Mouse (Mus musculus) MEL (cell line): ENCODE data around the gene Zfp513. TPM values are rescaled to one million over a fixed set of nuclear protein-coding genes. Genes with fewer than 3 reads are reported as not detected.
A peak's percentile ranks its signal among the peaks of the same experiment; 100 is the strongest.

Experiments
- DNase-seq: peaks from one replicate; pipeline ENCODE4 v3.0.0; 2011; ENCODE audit warnings: low read depth, low spot score
- H3K27ac ChIP-seq: 2 replicates; pipeline ENCODE4 v1.5.1; 2012; ENCODE audit warnings: low read depth, mild to moderate bottlenecking, control low read depth, low read length, moderate library complexity; ENCODE audit not compliant: control insufficient read depth
- H3K27me3 ChIP-seq, 2 experiments: fragments of 150-350 bp in 1 of 2; sonication (generic) in 1 of 2; 2 replicates each; pipeline ENCODE4 v1.6.1; 2012; ENCODE audit warnings: low read length in 2 of 2, mild to moderate bottlenecking in 2 of 2, improper control_type of control experiment in 1 of 2, moderate library complexity in 1 of 2; ENCODE audit not compliant: insufficient read depth in 2 of 2, control insufficient read depth in 1 of 2
- H3K36me3 ChIP-seq, 2 experiments: 2 replicates each; pipeline ENCODE4 v1.6.1; 2012 to 2014; ENCODE audit warnings: low read length in 2 of 2, improper control_type of control experiment in 1 of 2, inconsistent platforms in 1 of 2, mild to moderate bottlenecking in 1 of 2; ENCODE audit not compliant: insufficient read depth in 2 of 2, control insufficient read depth in 1 of 2
- H3K4me1 ChIP-seq, 2 experiments: fragments of 150-350 bp in 1 of 2; sonication (generic) in 1 of 2; 2 replicates each; pipeline ENCODE4 v1.6.1; 2012; ENCODE audit warnings: low read length in 2 of 2, improper control_type of control experiment in 1 of 2, mild to moderate bottlenecking in 1 of 2; ENCODE audit not compliant: insufficient read depth in 2 of 2, control insufficient read depth in 1 of 2
- H3K4me3 ChIP-seq, 2 experiments: fragments of 150-350 bp in 1 of 2; sonication (generic) in 1 of 2; 2 replicates each; pipeline ENCODE4 v1.5.1; 2012; ENCODE audit warnings: low read depth in 2 of 2, low read length in 2 of 2, mild to moderate bottlenecking in 2 of 2, moderate library complexity in 2 of 2, control low read depth in 1 of 2, improper control_type of control experiment in 1 of 2; ENCODE audit not compliant: control insufficient read depth in 1 of 2, insufficient read depth in 1 of 2
- H3K79me2 ChIP-seq: 2 replicates; pipeline ENCODE4 v1.6.1; 2012; ENCODE audit warnings: mild to moderate bottlenecking, low read length, moderate library complexity; ENCODE audit not compliant: control insufficient read depth, poor library complexity, insufficient read depth
- H3K9ac ChIP-seq: 2 replicates; pipeline ENCODE4 v1.6.1; 2012; ENCODE audit warnings: low read depth, mild to moderate bottlenecking, control low read depth, low read length, moderate library complexity; ENCODE audit not compliant: control insufficient read depth, poor library complexity, severe bottlenecking
- H3K9me3 ChIP-seq: fragments of 150-350 bp; sonication (generic); replicated peaks from 2 replicates; pipeline ENCODE4 v1.6.1; 2012; ENCODE audit warnings: mild to moderate bottlenecking, low read length, improper control_type of control experiment, moderate library complexity; ENCODE audit not compliant: insufficient read depth
- CHD1 ChIP-seq: IDR thresholded peaks from 2 replicates; pipeline ENCODE4 v1.6.1; 2012; ENCODE audit warnings: low read depth, mild to moderate bottlenecking, inconsistent platforms, low read length, improper control_type of control experiment
- EP300 ChIP-seq, 2 experiments: IDR thresholded peaks; 2 replicates each; pipeline ENCODE4 v1.6.1; 2011; ENCODE audit warnings: improper control_type of control experiment in 2 of 2, low read length in 2 of 2, low read depth in 1 of 2, mild to moderate bottlenecking in 1 of 2
- ETS1 ChIP-seq: IDR thresholded peaks from 2 replicates; pipeline ENCODE4 v1.6.1; 2012; ENCODE audit warnings: low read depth, mild to moderate bottlenecking, inconsistent platforms, low read length, improper control_type of control experiment, moderate library complexity
- GATA1 ChIP-seq: IDR thresholded peaks from 2 replicates; pipeline ENCODE4 v1.6.1; 2011; ENCODE audit warnings: low read depth, low read length, improper control_type of control experiment
- HCFC1 ChIP-seq: IDR thresholded peaks from 2 replicates; pipeline ENCODE4 v1.6.1; 2012; ENCODE audit warnings: low read depth, mild to moderate bottlenecking, inconsistent platforms, low read length, improper control_type of control experiment, moderate library complexity
- JUND ChIP-seq: IDR thresholded peaks from 2 replicates; pipeline ENCODE4 v1.6.1; 2011; ENCODE audit warnings: low read depth, mild to moderate bottlenecking, improper control_type of control experiment, low read length
- KAT2A ChIP-seq: conservative IDR thresholded peaks from 2 replicates; pipeline ENCODE4 v1.6.1; 2012; ENCODE audit warnings: low read depth, low read length, improper control_type of control experiment, inconsistent platforms
- MAFK ChIP-seq: IDR thresholded peaks from 2 replicates; pipeline ENCODE4 v1.6.1; 2011; ENCODE audit warnings: low read depth, mild to moderate bottlenecking, low read length, improper control_type of control experiment, borderline replicate concordance
- MAX ChIP-seq: IDR thresholded peaks from 2 replicates; pipeline ENCODE4 v1.6.1; 2011; ENCODE audit warnings: low read length, improper control_type of control experiment
- MYC ChIP-seq: IDR thresholded peaks from 2 replicates; pipeline ENCODE4 v1.6.1; 2011; ENCODE audit warnings: low read depth, mild to moderate bottlenecking, low read length, improper control_type of control experiment, moderate library complexity
- POLR2A ChIP-seq, 2 experiments: IDR thresholded peaks; 2 replicates each; pipeline ENCODE4 v1.6.1; 2011 to 2012; ENCODE audit warnings: low read length in 2 of 2, mild to moderate bottlenecking in 2 of 2, control low read depth in 1 of 2, improper control_type of control experiment in 1 of 2, low read depth in 1 of 2, moderate library complexity in 1 of 2; ENCODE audit not compliant: control insufficient read depth in 1 of 2, insufficient read depth in 1 of 2, poor library complexity in 1 of 2
- SIN3A ChIP-seq: IDR thresholded peaks from 2 replicates; pipeline ENCODE4 v1.6.1; 2012; ENCODE audit warnings: low read length, improper control_type of control experiment, inconsistent platforms
- TAL1 ChIP-seq: IDR thresholded peaks from 2 replicates; pipeline ENCODE4 v1.6.1; 2012; ENCODE audit warnings: mild to moderate bottlenecking, inconsistent platforms, low read length, moderate library complexity, mixed read lengths
- TBP ChIP-seq: IDR thresholded peaks from 2 replicates; pipeline ENCODE4 v1.8.0; 2011; ENCODE audit warnings: low read depth, low read length, improper control_type of control experiment
- TCF12 ChIP-seq: IDR thresholded peaks from 2 replicates; pipeline ENCODE4 v1.6.1; 2014; ENCODE audit warnings: low read depth, mild to moderate bottlenecking, inconsistent platforms, low read length, improper control_type of control experiment, moderate library complexity
- USF2 ChIP-seq, 2 experiments: IDR thresholded peaks; 2 replicates each; pipeline ENCODE4 v1.6.1; 2011 to 2012; ENCODE audit warnings: improper control_type of control experiment in 2 of 2, low read length in 2 of 2, borderline replicate concordance in 1 of 2, inconsistent platforms in 1 of 2, low read depth in 1 of 2, mild to moderate bottlenecking in 1 of 2; ENCODE audit not compliant: insufficient read depth in 1 of 2
- ZC3H11A ChIP-seq: IDR thresholded peaks from 2 replicates; pipeline ENCODE4 v1.6.1; 2012; ENCODE audit warnings: low read depth, mild to moderate bottlenecking, inconsistent platforms, low read length, improper control_type of control experiment
- ZMIZ1 ChIP-seq: IDR thresholded peaks from 2 replicates; pipeline ENCODE4 v1.6.1; 2012; ENCODE audit warnings: low read depth, mild to moderate bottlenecking, inconsistent platforms, low read length, improper control_type of control experiment, moderate library complexity
- ZNF384 ChIP-seq: IDR thresholded peaks from 2 replicates; pipeline ENCODE4 v1.6.1; 2012; ENCODE audit warnings: low read depth, mild to moderate bottlenecking, inconsistent platforms, low read length, improper control_type of control experiment
- polyA plus RNA-seq, 2 experiments: library from polyadenylated mRNA; stranded (reverse) in 1 of 2; unstranded in 1 of 2; fragments of >175 nt in 1 of 2; fragments of >200 nt in 1 of 2; gene quantifications; 2 replicates each; pipeline versions ENCODE4 v1.2.1 to v1.2.4; 2012; ENCODE audit warnings: low replicate concordance in 2 of 2, low read depth in 1 of 2; ENCODE audit not compliant: insufficient read length in 2 of 2, insufficient read depth in 1 of 2, missing spikeins in 1 of 2
- total RNA-seq: library from RNA; depleted of rRNA; stranded (reverse); fragments of 300-350 nt; gene quantifications from 2 replicates; pipeline ENCODE4 v1.2.3, GENCODE M21; 2012

Zfp513 gene
- total and polyA plus RNA-seq, 3 experiments: 7.0 to 15.2 TPM; not detected in 1

- no peak for TF ChIP-seq TAL1
- TF ChIP-seq ZMIZ1: no peak
These were observed 13.8 kb downstream of the Zfp513 start (continued) for GRCm38 (mm10) chr5:31188223-31188840.

GRCm38 (mm10) chr5:31183678-31184077, 18.4 kb downstream of the Zfp513 start:
- no peak overlapping the region for H3K27ac ChIP-seq
- peaks cover 16 to 23% of the 10 kb centered on the region in 2 experiments for H3K4me1 ChIP-seq
- peak; percentile 75 for DNase-seq
- H3K9me3 ChIP-seq: no peaks in the 10 kb centered on the region
- no peaks in the 10 kb centered on the region for H3K27me3 ChIP-seq
- peaks cover 5 to 28% of the 10 kb centered on the region in 2 experiments for H3K36me3 ChIP-seq
- H3K4me3 ChIP-seq: 0 out of 4 replicates have a peak overlapping the region, but pooled peaks of 1 of the 2 experiments have one; percentile 12
- TF ChIP-seq POLR2A (IDR thresholded peaks at IDR 0.05; ENCODE audit: control insufficient read depth in 1 of 2, insufficient read depth in 1 of 2, low read depth in 1 of 2, low read length in 2 of 2, poor library complexity in 1 of 2) (no peak), MAX (no peak), KAT2A (no peak), JUND (no peak), ETS1 (peak; percentile 69), MAFK (0 out of 2 replicates have a peak, but pooled peaks have one; percentile 23), EP300 (IDR thresholded peaks at IDR 0.05; ENCODE audit: low read depth in 1 of 2, low read length in 2 of 2) (peak; percentile 61 to 74), TCF12 (peak; percentile 84), ZC3H11A (no peak), ZNF384 (peak; percentile 89), SIN3A (peak; percentile 58), USF2 (IDR thresholded peaks at IDR 0.05; ENCODE audit: borderline replicate concordance in 1 of 2, insufficient read depth in 1 of 2, low read depth in 1 of 2, low read length in 2 of 2) (no peak), TBP (no peak), HCFC1 (peak; percentile 25; the same call in 1 of the 2 replicates), MYC (0 out of 2 replicates have a peak, but pooled peaks have one; percentile 26), GATA1 (peak; percentile 78), TAL1 (peak; percentile 59), CHD1 (no peak)
- peaks cover 15% of the 10 kb centered on the region for H3K79me2 ChIP-seq
- H3K9ac ChIP-seq: no peak overlapping the region
